ENCODE assay signal across 24 mouse cellular contexts in genomic region chr3:107343971-107344370, GRCm38 (mm10). TPM values are rescaled to one million over a fixed set of nuclear protein-coding genes. Genes with fewer than 3 reads are reported as not detected.
DNase-seq lines count a peak whose midpoint lies in the region; ATAC-seq and TF ChIP-seq lines count a peak whose summit lies in the region.
"Had no signal": no experiment of that assay in that cellular context is flagged by ENCODE, and none has a peak within 500 bp of the region (broad histone marks: within the 10 kb centered on the region; RNA-seq: fewer than 3 reads in every experiment).

No protein-coding gene starts in this region.

- H3K9me3 ChIP-seq in CH12.LX (replicated peaks; ENCODE audit: low read length) (no peaks in the 10 kb centered on the region), ES-E14 (ENCODE audit: control insufficient read depth, insufficient read depth, low read depth, low read length) (no peaks in the 10 kb centered on the region), MEL (replicated peaks; ENCODE audit: insufficient read depth, low read length) (no peaks in the 10 kb centered on the region)
- H3K9me3 ChIP-seq in neural tube, embryonic 15.5 days (replicated peaks), result no peaks in the 10 kb centered on the region
- H3K9me3 ChIP-seq: G1E had no signal

- H3K4me1 ChIP-seq in CH12.LX (ENCODE audit: control insufficient read depth in 1 of 2, insufficient read depth in 2 of 2) (no peaks in the 10 kb centered on the region), ES-E14 (ENCODE audit: control insufficient read depth in 2 of 2, insufficient read depth in 2 of 2, low read length in 2 of 2, poor library complexity in 1 of 2) (peaks cover 0 to 9% of the 10 kb centered on the region in 2 experiments; a peak in 1 of 4 replicates), MEL (ENCODE audit: control insufficient read depth in 1 of 2, insufficient read depth in 2 of 2, low read length in 2 of 2) (peaks cover 4 to 13% of the 10 kb centered on the region in 2 experiments; a peak in 3 of 4 replicates)
- no peaks in the 10 kb centered on the region for H3K4me1 ChIP-seq in neural tube, embryonic 15.5 days

- no peak overlapping the region for H3K27ac ChIP-seq in CH12.LX (ENCODE audit: insufficient read depth, low read depth)
- H3K27ac ChIP-seq in ES-E14 (ENCODE audit: insufficient read depth, low read depth, low read length, poor library complexity, severe bottlenecking), result no peak overlapping the region
- no peak overlapping the region for H3K27ac ChIP-seq in MEL (ENCODE audit: control insufficient read depth, low read depth, low read length)
- no peak overlapping the region for H3K27ac ChIP-seq in neural tube, embryonic 15.5 days (replicated peaks)

- WGBS in neural tube, embryonic 15.5 days, result 58% methylated on average over 3 of the region's 3 CpGs

- no peaks in the 10 kb centered on the region for H3K36me3 ChIP-seq in CH12.LX (replicated peaks in 1 of 2; ENCODE audit: control insufficient read depth in 1 of 2, insufficient read depth in 1 of 2, low read length in 1 of 2)
- no peaks in the 10 kb centered on the region for H3K36me3 ChIP-seq in ES-E14 (ENCODE audit: control insufficient read depth, insufficient read depth, low read length, poor library complexity, severe bottlenecking)
- H3K36me3 ChIP-seq in MEL (ENCODE audit: control insufficient read depth in 1 of 2, insufficient read depth in 2 of 2, low read length in 2 of 2), result peaks cover 0 to 17% of the 10 kb centered on the region in 2 experiments; a peak in 2 of 4 replicates
- H3K36me3 ChIP-seq in neural tube, embryonic 15.5 days, result no peaks in the 10 kb centered on the region
- H3K36me3 ChIP-seq: G1E had no signal

- TF ChIP-seq POLR2A in CH12.LX (IDR thresholded peaks at IDR 0.05; ENCODE audit: low read depth, low read length), result no peak
- no peak for TF ChIP-seq POLR2A in MEL (IDR thresholded peaks at IDR 0.05; ENCODE audit: control insufficient read depth in 1 of 2, insufficient read depth in 1 of 2, low read depth in 1 of 2, low read length in 2 of 2, poor library complexity in 1 of 2)

- H3K27me3 ChIP-seq in CH12.LX (replicated peaks) (no peaks in the 10 kb centered on the region), MEL (ENCODE audit: control insufficient read depth in 1 of 2, insufficient read depth in 2 of 2, low read length in 2 of 2) (no peaks in the 10 kb centered on the region)
- H3K27me3 ChIP-seq in neural tube, embryonic 15.5 days (replicated peaks), result no peaks in the 10 kb centered on the region
- H3K27me3 ChIP-seq: Patski had no signal

- dilution Hi-C loops in CH12.LX (cut with MboI; ENCODE audit: extremely low pct_ligation_motif_present, extremely low pct_unique_long_range_greater_than_20kb, low sequenced_read_pairs), result no loop called here

- no peak for ATAC-seq in neural tube, embryonic 15.5 days (ENCODE audit: low FRiP score)
- ATAC-seq: activated CD4-positive, CD25-positive, alpha-beta regulatory T cell, adult 4 months; CD4-positive, CD25-positive, alpha-beta regulatory T cell, adult 4 months; Patski had no signal

- no peak overlapping the region for H3K9ac ChIP-seq in CH12.LX (ENCODE audit: insufficient read depth, low read depth)
- H3K9ac ChIP-seq in ES-E14 (ENCODE audit: insufficient read depth, low read depth, low read length, poor library complexity, severe bottlenecking), result no peak overlapping the region
- no peak overlapping the region for H3K9ac ChIP-seq in MEL (ENCODE audit: control insufficient read depth, low read depth, low read length, poor library complexity, severe bottlenecking)
- H3K9ac ChIP-seq in neural tube, embryonic 15.5 days (replicated peaks), result no peak overlapping the region

- no peak for TF ChIP-seq EP300 in CH12.LX (IDR thresholded peaks at IDR 0.05; ENCODE audit: low read length)
- TF ChIP-seq EP300 in MEL (IDR thresholded peaks at IDR 0.05; ENCODE audit: low read depth in 1 of 2, low read length in 2 of 2), result no peak

- TF ChIP-seq RAD21 in CH12.LX (IDR thresholded peaks at IDR 0.05; ENCODE audit: low read depth, low read length), result no peak
- TF ChIP-seq RAD21 in MEL (IDR thresholded peaks at IDR 0.05; ENCODE audit: low read depth, low read length), result no peak

- H3K4me3 ChIP-seq in CH12.LX (replicated peaks in 1 of 3; ENCODE audit: low read depth in 2 of 3, low read length in 2 of 3, poor library complexity in 1 of 3) (no peak overlapping the region), ES-E14 (ENCODE audit: insufficient read depth in 1 of 2, low read depth in 1 of 2, low read length in 2 of 2, poor library complexity in 1 of 2, severe bottlenecking in 1 of 2) (no peak overlapping the region), MEL (ENCODE audit: control insufficient read depth in 1 of 2, insufficient read depth in 1 of 2, low read depth in 2 of 2, low read length in 2 of 2) (no peak overlapping the region)
- H3K4me3 ChIP-seq in neural tube, embryonic 15.5 days (replicated peaks), result no peak overlapping the region

- H3K4me2 ChIP-seq in CH12.LX (ENCODE audit: insufficient read depth, low read depth, poor library complexity, severe bottlenecking), result no peak overlapping the region
- H3K4me2 ChIP-seq in neural tube, embryonic 15.5 days, result no peak overlapping the region

- DNase-seq in heart, adult 11 months, result peak; percentile 11
- no peak for DNase-seq in heart, postnatal 4 days
- DNase-seq in CH12.LX (ENCODE audit: extremely low read depth) (no peak), ES-E14 (ENCODE audit: low read depth, low spot score) (no peak), MEL (ENCODE audit: low read depth, low spot score) (no peak)
- no peak for DNase-seq in embryo, embryonic 9.5 days (ENCODE audit: extremely low spot score)
- DNase-seq in cerebellum, adult 11-12 months, result no peak
- DNase-seq: adrenal gland, adult 2 months; adrenal gland, adult 8-10 months; adrenal gland, postnatal 10 days; adrenal gland, postnatal 14 days; adrenal gland, postnatal 25 days; adrenal gland, postnatal 36 days; B cell, adult 2 months; cerebellum, adult 11 months; cerebellum, adult 18-20 months; cerebellum, adult 2 months; cerebellum, adult 8-10 months; cerebellum, adult 9-10 months had no signal

- TF ChIP-seq CTCF in CH12.LX (conservative IDR thresholded peaks at IDR 0.05 in 1 of 2, IDR thresholded peaks at IDR 0.05 in 1 of 2; ENCODE audit: low read depth in 2 of 2, low read length in 2 of 2) (no peak), MEL (IDR thresholded peaks at IDR 0.05 in 2 of 3, conservative IDR thresholded peaks at IDR 0.05 in 1 of 3; ENCODE audit: control insufficient read depth in 1 of 3, insufficient read depth in 1 of 3, low read depth in 2 of 3, low read length in 3 of 3, poor library complexity in 1 of 3, severe bottlenecking in 1 of 3) (no peak)

- in situ Hi-C loops in CH12.LX (cut with MboI; ENCODE audit: low pct_ligation_motif_present, low pct_unique_long_range_greater_than_20kb, low sequenced_read_pairs), result no loop called here
- in situ Hi-C loops in ES-E14 (cut with MboI; ENCODE audit: low sequenced_read_pairs in 2 of 2, unreplicated experiment in 2 of 2), result no loop called here

- H3K79me2 ChIP-seq in CH12.LX (replicated peaks; ENCODE audit: control insufficient read depth, extremely low read depth, insufficient read depth, poor library complexity, severe bottlenecking), result no peaks in the 10 kb centered on the region
- H3K79me2 ChIP-seq in MEL (ENCODE audit: control insufficient read depth, insufficient read depth, low read length, poor library complexity), result no peaks in the 10 kb centered on the region

TF ChIP-seq in CH12.LX, 34 proteins besides CTCF, POLR2A, EP300 and RAD21:
- TF ChIP-seq ETS1 (conservative IDR thresholded peaks at IDR 0.05; ENCODE audit: low read depth, low read length) (no peak), ZNF384 (IDR thresholded peaks at IDR 0.05; ENCODE audit: low read depth, low read length) (peak; percentile 79)
TF ChIP-seq in CH12.LX: peak in this region for 1.

TF ChIP-seq in ES-E14, 5 proteins besides CTCF, POLR2A, EP300 and RAD21:
- peak; percentile 96 for TF ChIP-seq ZNF384 (IDR thresholded peaks at IDR 0.05; ENCODE audit: low read depth, low read length)
- TF ChIP-seq CHD2 (IDR thresholded peaks at IDR 0.05; ENCODE audit: low read depth, low read length), result no peak
TF ChIP-seq in ES-E14: peak in this region for 1.

TF ChIP-seq in MEL, 35 proteins besides CTCF, POLR2A, EP300 and RAD21:
- no peak for TF ChIP-seq USF2 (IDR thresholded peaks at IDR 0.05; ENCODE audit: borderline replicate concordance in 1 of 2, insufficient read depth in 1 of 2, low read depth in 1 of 2, low read length in 2 of 2)
- TF ChIP-seq POLR2AphosphoS5 (IDR thresholded peaks at IDR 0.05; ENCODE audit: borderline replicate concordance, low read depth, low read length), result no peak
- peak; percentile 96 for TF ChIP-seq ZNF384 (IDR thresholded peaks at IDR 0.05; ENCODE audit: low read depth, low read length)
- TF ChIP-seq ZC3H11A (IDR thresholded peaks at IDR 0.05; ENCODE audit: low read depth, low read length), result no peak
- no peak for TF ChIP-seq MAFK (IDR thresholded peaks at IDR 0.05; ENCODE audit: borderline replicate concordance, low read depth, low read length)
- TF ChIP-seq USF1 (IDR thresholded peaks at IDR 0.05; ENCODE audit: low read depth, low read length), result no peak
- TF ChIP-seq TAL1 (IDR thresholded peaks at IDR 0.05; ENCODE audit: low read length), result no peak
- no peak for TF ChIP-seq NELFE (IDR thresholded peaks at IDR 0.05; ENCODE audit: low read depth, low read length)
- TF ChIP-seq TBP (IDR thresholded peaks at IDR 0.05; ENCODE audit: low read depth, low read length), result no peak

RNA-seq across cellular contexts. Expression of gene Rbm15, which starts 10.5 kb away (rescaled TPM):
- total RNA-seq in heart, postnatal 4 days (2021), result 10 to 100 TPM; 33.0 to 35.1 TPM
- total RNA-seq in CH12.LX (2012; rRNA removed), result 26.0 and 30.5 TPM in 2 replicates
- total RNA-seq in CH12.LX (2014; rRNA removed), result 15.2 and 17.0 TPM in 2 replicates
- polyA plus RNA-seq in CH12.LX (2012; ENCODE audit: insufficient read length, low read depth), result 14.5 and 17.2 TPM in 2 replicates
- 48.5 and 53.8 TPM in 2 replicates for total RNA-seq in ES-E14 (2012; rRNA removed)
- 29.4 and 33.1 TPM in 2 replicates for total RNA-seq in MEL (2012; rRNA removed)
- polyA plus RNA-seq in MEL (2012; ENCODE audit: insufficient read depth in 1 of 2, insufficient read length in 2 of 2, low read depth in 1 of 2, low replicate concordance in 2 of 2, missing spikeins in 1 of 2), result 10 to 100 TPM in 1 of 2 experiments, not detected in 1; 18.1 TPM
- 6.3 and 8.1 TPM in 2 replicates for polyA plus RNA-seq in neural tube, embryonic 15.5 days (2015; fragmentation: Nextera tagmentation; extraction: Ambion mirVana)

RNA-seq across cellular contexts. Expression of gene Slc16a4, which starts 52.9 kb away (rescaled TPM):
- under 1 TPM; 0.31 to 0.32 TPM for total RNA-seq in heart, postnatal 4 days (2021)
- total RNA-seq in CH12.LX (2012; rRNA removed), result 0.08 TPM in 1 of 2 replicates, not detected in the other
- total RNA-seq in CH12.LX (2014; rRNA removed), result not detected in 2 replicates
- 0.45 and 0.60 TPM in 2 replicates for polyA plus RNA-seq in CH12.LX (2012; ENCODE audit: insufficient read length, low read depth)
- total RNA-seq in ES-E14 (2012; rRNA removed), result 0.42 and 0.85 TPM in 2 replicates
- 0.04 TPM in 1 of 2 replicates, not detected in the other for total RNA-seq in MEL (2012; rRNA removed)
- under 1 TPM in 1 of 2 experiments, not detected in 1; 0.65 TPM for polyA plus RNA-seq in MEL (2012; ENCODE audit: insufficient read depth in 1 of 2, insufficient read length in 2 of 2, low read depth in 1 of 2, low replicate concordance in 2 of 2, missing spikeins in 1 of 2)
- polyA plus RNA-seq in neural tube, embryonic 15.5 days (2015; fragmentation: Nextera tagmentation; extraction: Ambion mirVana), result 1.6 and 2.1 TPM in 2 replicates
- polyA plus RNA-seq: G1E had no signal
